Mouse (Mus musculus): ENCODE data around the gene Tm4sf20. TPM values are rescaled to one million over a fixed set of nuclear protein-coding genes. Genes with fewer than 3 reads are reported as not detected.

Gene Tm4sf20
- polyA plus RNA-seq (2017; shearing (Covaris generic)) = not detected

GRCm38 (mm10) chr1:82768269-82768668 lies at the start of gene Tm4sf20:
TSS of gene Tm4sf20 (minus strand) at chr1:82768461.

GRCm38 (mm10) chr1:82771022-82771586 lies 2.8 kb upstream of the Tm4sf20 start, which contains the start of gene Gm47791:
TSS of gene Gm47791 (minus strand) at chr1:82771243.

GRCm38 (mm10) chr1:82724339-82725025 lies 43.8 kb downstream of the Tm4sf20 start, which contains the start of gene Mff:
TSS of gene Mff (plus strand) at chr1:82724890.

Other genes starting within 250 kb of the Tm4sf20 start
- not detected for gene Col4a4, start 181.6 kb downstream of the Tm4sf20 start, polyA plus RNA-seq (2017; shearing (Covaris generic))
- gene Col4a3, start 181.5 kb downstream of the Tm4sf20 start, polyA plus RNA-seq (2017; shearing (Covaris generic)) = 0.39 TPM
- gene Mff, start 43.6 kb downstream of the Tm4sf20 start, polyA plus RNA-seq (2017; shearing (Covaris generic)) = 166 TPM
- gene Gm47791, start 2.8 kb upstream of the Tm4sf20 start, polyA plus RNA-seq (2017; shearing (Covaris generic)) = not detected
- 128 TPM for gene Agfg1, start 71.0 kb upstream of the Tm4sf20 start, polyA plus RNA-seq (2017; shearing (Covaris generic))
- not detected for gene A030005L19Rik, start 144.9 kb upstream of the Tm4sf20 start, polyA plus RNA-seq (2017; shearing (Covaris generic))
- not detected for gene A030014E15Rik, start 156.5 kb upstream of the Tm4sf20 start, polyA plus RNA-seq (2017; shearing (Covaris generic))
- gene Gm6217, start 162.9 kb upstream of the Tm4sf20 start, polyA plus RNA-seq (2017; shearing (Covaris generic)) = not detected
- gene A030003K21Rik, start 174.9 kb upstream of the Tm4sf20 start, polyA plus RNA-seq (2017; shearing (Covaris generic)) = not detected
- not detected for gene Gm7544, start 187.6 kb upstream of the Tm4sf20 start, polyA plus RNA-seq (2017; shearing (Covaris generic))
- gene Gm47955, start 191.8 kb upstream of the Tm4sf20 start, polyA plus RNA-seq (2017; shearing (Covaris generic)) = not detected
- gene Gm47959, start 232.1 kb upstream of the Tm4sf20 start, polyA plus RNA-seq (2017; shearing (Covaris generic)) = not detected